ENCODE assay signal across 12 mouse cellular contexts in genomic region chrX:143931400-143932185, GRCm38 (mm10). TPM values are rescaled to one million over a fixed set of nuclear protein-coding genes. Genes with fewer than 3 reads are reported as not detected.
DNase-seq lines count a peak whose midpoint lies in the region; ATAC-seq and TF ChIP-seq lines count a peak whose summit lies in the region.
"Had no signal": no experiment of that assay in that cellular context is flagged by ENCODE, and none has a peak within 500 bp of the region (broad histone marks: within the 10 kb centered on the region; RNA-seq: fewer than 3 reads in every experiment).

No protein-coding gene starts in this region.

- H3K9ac ChIP-seq in hindbrain, embryonic 12.5 days = peak overlapping the region; percentile 65
- H3K9ac ChIP-seq in midbrain, embryonic 12.5 days (replicated peaks) = peak overlapping the region; percentile 57

- ATAC-seq in hindbrain, embryonic 12.5 days (ENCODE audit: low FRiP score) = peak; percentile 78
- peak; percentile 84 for ATAC-seq in midbrain, embryonic 12.5 days (ENCODE audit: low FRiP score, low read depth)

- H3K4me2 ChIP-seq in hindbrain, embryonic 12.5 days (replicated peaks) = peak overlapping the region; percentile 44
- H3K4me2 ChIP-seq in midbrain, embryonic 12.5 days (replicated peaks) = peak overlapping the region; percentile 45

- DNase-seq in cerebellum, adult 2 months = peak; percentile 4 to 9
- DNase-seq in cerebellum, adult 9-11 months = no peak
- peak; percentile 87 for DNase-seq in brain, embryonic 14.5 days (ENCODE audit: low read depth)
- no peak for DNase-seq in urinary bladder, adult 2 months (ENCODE audit: low spot score)
- DNase-seq in Muller cell, postnatal 12 days (ENCODE audit: inconsistent ontology term) = no peak
- DNase-seq in spleen, adult 12 weeks (ENCODE audit: low spot score) = no peak
- DNase-seq: gastrocnemius, postnatal 14 days; heart, postnatal 36 days; kidney, postnatal 10 days had no signal

- no peaks in the 10 kb centered on the region for H3K4me1 ChIP-seq in cerebellum, adult 2 months (ENCODE audit: control insufficient read depth, insufficient read depth, low read length)
- 0 out of 2 replicates have a peak, but pooled peaks cover 3% of the 10 kb centered on the region for H3K4me1 ChIP-seq in hindbrain, embryonic 12.5 days
- H3K4me1 ChIP-seq in midbrain, embryonic 12.5 days = no peaks in the 10 kb centered on the region

- no peak for TF ChIP-seq POLR2A in cerebellum, adult 2 months (IDR thresholded peaks at IDR 0.05; ENCODE audit: borderline replicate concordance, insufficient read depth, low read length)
- no peak for TF ChIP-seq POLR2A in brain, embryonic 14.5 days (IDR thresholded peaks at IDR 0.05; ENCODE audit: borderline replicate concordance, extremely low read depth, insufficient read depth, insufficient read length, poor library complexity, severe bottlenecking)

- TF ChIP-seq CTCF in cerebellum, adult 2 months (IDR thresholded peaks at IDR 0.05; ENCODE audit: borderline replicate concordance, insufficient read depth, low read depth, low read length) = no peak
- TF ChIP-seq CTCF in brain, embryonic 14.5 days (IDR thresholded peaks at IDR 0.05; ENCODE audit: borderline replicate concordance, extremely low read depth, insufficient read depth, insufficient read length) = no peak

- H3K9me3 ChIP-seq in hindbrain, embryonic 12.5 days (replicated peaks) = no peaks in the 10 kb centered on the region
- H3K9me3 ChIP-seq in midbrain, embryonic 12.5 days = no peaks in the 10 kb centered on the region
- H3K9me3 ChIP-seq: G1E had no signal

- no peak overlapping the region for H3K4me3 ChIP-seq in cerebellum, adult 2 months (replicated peaks; ENCODE audit: insufficient read depth, low read depth, low read length)
- H3K4me3 ChIP-seq in hindbrain, embryonic 12.5 days = peak overlapping the region; percentile 42
- H3K4me3 ChIP-seq in midbrain, embryonic 12.5 days = peak overlapping the region; percentile 41

- no peaks in the 10 kb centered on the region for H3K36me3 ChIP-seq in hindbrain, embryonic 12.5 days
- no peaks in the 10 kb centered on the region for H3K36me3 ChIP-seq in midbrain, embryonic 12.5 days
- H3K36me3 ChIP-seq: G1E had no signal

- 26% methylated on average over 6 of the region's 6 CpGs for WGBS in cerebellum, adult 2 months
- WGBS in hindbrain, embryonic 12.5 days = 42% methylated on average over 6 of the region's 6 CpGs
- WGBS in midbrain, embryonic 12.5 days = 39% methylated on average over 6 of the region's 6 CpGs

- no peaks in the 10 kb centered on the region for H3K27me3 ChIP-seq in cerebellum, adult 2 months (ENCODE audit: control insufficient read depth, insufficient read depth, low read length)
- H3K27me3 ChIP-seq in hindbrain, embryonic 12.5 days = no peaks in the 10 kb centered on the region
- no peaks in the 10 kb centered on the region; the same call in 1 of the 2 replicates for H3K27me3 ChIP-seq in midbrain, embryonic 12.5 days

- no peak overlapping the region for H3K27ac ChIP-seq in cerebellum, adult 2 months (ENCODE audit: insufficient read depth, low read length)
- H3K27ac ChIP-seq in hindbrain, embryonic 12.5 days = peak overlapping the region; percentile 88
- peak overlapping the region; percentile 86 for H3K27ac ChIP-seq in midbrain, embryonic 12.5 days (replicated peaks)

RNA-seq across cellular contexts. Expression of gene Dcx, which starts 1.5 kb away (rescaled TPM):
- polyA plus RNA-seq in cerebellum, adult 2 months (2012; rRNA removed) = 2.5 and 2.8 TPM in 2 replicates
- 239 and 313 TPM in 2 replicates for polyA plus RNA-seq in brain, embryonic 14.5 days (2012; rRNA removed)
- polyA plus RNA-seq in hindbrain, embryonic 12.5 days (2016; fragmentation: Nextera tagmentation; extraction: Ambion mirVana) = 220 and 266 TPM in 2 replicates
- polyA plus RNA-seq in midbrain, embryonic 12.5 days (2016; fragmentation: Nextera tagmentation; extraction: Ambion mirVana) = 164 and 182 TPM in 2 replicates
- polyA plus RNA-seq in urinary bladder, adult 2 months (2012; rRNA removed) = 0.03 and 0.06 TPM in 2 replicates

Comparison
In these comparisons a context has a peak if more than half of its experiments do, and no peak if none do; other contexts are left out.
1. DNase-seq: peak in cerebellum, adult 2 months (2 of 2) and brain, embryonic 14.5 days (single experiment); none in cerebellum, adult 9-11 months (single experiment), urinary bladder, adult 2 months (single experiment), Muller cell, postnatal 12 days (single experiment) and spleen, adult 12 weeks (single experiment).
2. RNA of gene Dcx, which starts 1.5 kb away (polyA plus RNA-seq): 239 to 313 TPM in brain, embryonic 14.5 days, 220 to 266 TPM in hindbrain, embryonic 12.5 days and 164 to 182 TPM in midbrain, embryonic 12.5 days; 2.5 to 2.8 TPM in cerebellum, adult 2 months and 0.03 to 0.06 TPM in urinary bladder, adult 2 months; every median in the first group is over 10 times any median in the second.